Mouse (Mus musculus) myocyte (in vitro differentiated cells): ENCODE results near the gene Mertk. TPM values are rescaled to one million over a fixed set of nuclear protein-coding genes. Genes with fewer than 3 reads are reported as not detected.

Experiments
- H3K27me3 ChIP-seq: one replicate; pipeline ENCODE4 v1.6.1; 2011; ENCODE audit not compliant: control insufficient read depth, insufficient read depth, insufficient read length
- H3K36me3 ChIP-seq: one replicate; pipeline ENCODE4 v1.6.1; 2011; ENCODE audit not compliant: control insufficient read depth, insufficient read depth
- H3K4me2 ChIP-seq: one replicate; pipeline ENCODE4 v1.6.1; 2011; ENCODE audit warnings: low read depth, control low read depth
- H3K4me3 ChIP-seq: one replicate; pipeline ENCODE4 v1.5.1; 2011; ENCODE audit warnings: mild to moderate bottlenecking, control low read depth, moderate library complexity
- H3K79me2 ChIP-seq: one replicate; pipeline ENCODE4 v1.6.1; 2011; ENCODE audit not compliant: control insufficient read depth, insufficient read depth
- H3ac ChIP-seq: one replicate; pipeline ENCODE4 v1.6.1; 2011; ENCODE audit not compliant: control insufficient read depth, insufficient read length
- CEBPB ChIP-seq: IDR thresholded peaks from 2 replicates; pipeline ENCODE4 v1.6.1; 2011; ENCODE audit warnings: mild to moderate bottlenecking, moderate library complexity; ENCODE audit not compliant: poor library complexity, insufficient read depth, severe bottlenecking
- E2F4 ChIP-seq: IDR thresholded peaks from one replicate; pipeline ENCODE4 v1.6.1; 2011; ENCODE audit warnings: mild to moderate bottlenecking, control low read depth, moderate library complexity; ENCODE audit not compliant: insufficient read depth
- MAX ChIP-seq: IDR thresholded peaks from one replicate; pipeline ENCODE4 v1.6.1; 2011; ENCODE audit warnings: low read depth, mild to moderate bottlenecking, control low read depth
- MYOD1 ChIP-seq, 3 experiments: IDR thresholded peaks; one replicate each; pipeline ENCODE4 v1.6.1; 2011; ENCODE audit warnings: control low read depth in 2 of 3, low read depth in 2 of 3, mild to moderate bottlenecking in 2 of 3, moderate library complexity in 1 of 3; ENCODE audit not compliant: insufficient read length in 2 of 3, control insufficient read depth in 1 of 3
- MYOG ChIP-seq, 3 experiments: IDR thresholded peaks; one replicate each; pipeline ENCODE4 v1.6.1; 2011; ENCODE audit warnings: control low read depth in 2 of 3, low read depth in 2 of 3, mild to moderate bottlenecking in 2 of 3; ENCODE audit not compliant: insufficient read length in 2 of 3, control insufficient read depth in 1 of 3, insufficient read depth in 1 of 3
- POLR2A ChIP-seq: IDR thresholded peaks from one replicate; pipeline ENCODE4 v1.6.1; 2011; ENCODE audit warnings: low read depth, mild to moderate bottlenecking, control low read depth, moderate library complexity; ENCODE audit not compliant: insufficient read length
- POLR2AphosphoS2 ChIP-seq: IDR thresholded peaks from one replicate; pipeline ENCODE4 v1.6.1; 2011; ENCODE audit warnings: low read depth, control low read depth; ENCODE audit not compliant: insufficient read length
- REST ChIP-seq: IDR thresholded peaks from one replicate; pipeline ENCODE4 v1.6.1; 2011; ENCODE audit warnings: mild to moderate bottlenecking, control low read depth, moderate library complexity; ENCODE audit not compliant: insufficient read depth, insufficient read length
- SRF ChIP-seq: IDR thresholded peaks from one replicate; pipeline ENCODE4 v1.6.1; 2011; ENCODE audit warnings: low read depth; ENCODE audit not compliant: control insufficient read depth, insufficient read length
- TCF12 ChIP-seq: IDR thresholded peaks from one replicate; pipeline ENCODE4 v1.6.1; 2011; ENCODE audit warnings: mild to moderate bottlenecking, control low read depth; ENCODE audit not compliant: poor library complexity, insufficient read depth, severe bottlenecking
- TCF3 ChIP-seq: IDR thresholded peaks from one replicate; pipeline ENCODE4 v1.6.1; 2011; ENCODE audit warnings: low read depth, control low read depth; ENCODE audit not compliant: insufficient read length
- USF1 ChIP-seq: IDR thresholded peaks from one replicate; pipeline ENCODE4 v1.6.1; 2011; ENCODE audit warnings: low read depth, mild to moderate bottlenecking, control low read depth, moderate library complexity
- polyA plus RNA-seq: library from polyadenylated mRNA; unstranded; fragments of >200 nt; fragmentation: generic; extraction: Trizol; gene quantifications from one replicate; pipeline ENCODE4 v1.2.1, GENCODE M21; 2012; ENCODE audit warnings: missing spikeins

Mertk gene
- polyA plus RNA-seq, 1 experiment = 0.89 TPM

DNA sequence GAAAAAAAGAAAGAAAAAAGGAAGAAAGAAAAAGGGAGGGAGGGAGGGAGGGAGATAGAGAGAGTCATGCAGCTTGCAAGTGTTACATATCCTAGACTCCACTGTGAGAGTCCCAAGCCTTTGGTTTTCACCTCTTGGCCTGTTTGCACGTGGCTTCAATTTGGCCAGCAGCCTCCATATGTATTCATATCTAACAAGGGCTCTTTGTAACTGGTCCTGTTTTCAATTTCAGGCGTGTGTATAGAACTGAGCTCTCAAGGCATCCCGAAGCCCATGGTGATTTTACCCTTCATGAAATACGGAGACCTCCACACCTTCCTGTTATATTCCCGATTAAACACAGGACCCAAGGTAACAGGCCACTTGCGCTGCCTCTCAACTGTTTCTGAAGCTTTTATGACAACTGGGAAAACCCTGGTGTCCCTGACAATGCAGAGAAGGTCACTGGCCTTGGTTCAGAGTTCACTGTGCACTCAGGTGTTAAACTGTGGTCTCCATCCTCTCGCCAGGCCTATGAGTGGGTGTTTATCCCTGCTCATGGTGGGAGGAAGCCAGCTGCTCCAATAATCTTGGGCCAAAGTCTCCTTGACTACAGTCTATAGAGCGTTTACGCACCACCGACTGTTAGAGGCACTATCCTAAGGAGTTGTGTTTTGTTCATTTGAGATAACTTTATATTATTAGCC lies 85.0 kb downstream of the Mertk start:
- Histone ChIP-seq H3ac (no peak overlapping the region), H3K4me3 (no peak overlapping the region), H3K4me2 (no peak overlapping the region), H3K27me3 (no peaks in the 10 kb centered on the region), H3K79me2 (no peaks in the 10 kb centered on the region), H3K36me3 (no peaks in the 10 kb centered on the region)
- TF ChIP-seq REST (no peak), POLR2AphosphoS2 (no peak), TCF3 (no peak), CEBPB (no peak), E2F4 (no peak)

DNA sequence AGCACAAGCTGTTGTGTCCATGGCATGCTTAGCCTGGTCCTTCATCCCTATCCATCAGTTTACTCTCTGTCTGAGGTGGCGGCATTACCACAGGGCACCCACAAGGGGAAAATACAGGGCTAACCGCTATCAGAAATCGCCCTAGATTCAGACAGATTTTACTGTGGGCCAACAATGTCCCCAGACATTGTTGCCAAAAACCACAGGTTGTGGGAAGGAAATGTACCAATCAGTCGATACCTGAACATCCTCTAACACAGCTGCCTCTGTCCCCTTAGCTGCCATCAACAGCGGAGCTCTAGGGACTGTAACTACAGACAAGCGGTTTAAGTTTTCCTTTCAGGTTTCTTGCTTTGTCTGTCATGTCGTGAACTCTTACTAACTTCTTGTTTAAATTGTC lies 86.1 kb downstream of the Mertk start:
- H3K4me2 ChIP-seq = no peak overlapping the region
- H3K36me3 ChIP-seq = no peaks in the 10 kb centered on the region
- no peaks in the 10 kb centered on the region for H3K79me2 ChIP-seq
- no peak overlapping the region for H3K4me3 ChIP-seq
- H3K27me3 ChIP-seq = no peaks in the 10 kb centered on the region
- TF ChIP-seq TCF3 (no peak), MAX (no peak), USF1 (no peak), MYOG (IDR thresholded peaks at IDR 0.05; ENCODE audit: control insufficient read depth in 1 of 3, insufficient read depth in 1 of 3, insufficient read length in 2 of 3, low read depth in 2 of 3) (no peak), CEBPB (no peak), TCF12 (no peak), POLR2A (no peak), POLR2AphosphoS2 (no peak), SRF (no peak), E2F4 (no peak), REST (no peak), MYOD1 (IDR thresholded peaks at IDR 0.05; ENCODE audit: control insufficient read depth in 1 of 3, insufficient read length in 2 of 3, low read depth in 2 of 3) (no peak)
- no peak overlapping the region for H3ac ChIP-seq

DNA sequence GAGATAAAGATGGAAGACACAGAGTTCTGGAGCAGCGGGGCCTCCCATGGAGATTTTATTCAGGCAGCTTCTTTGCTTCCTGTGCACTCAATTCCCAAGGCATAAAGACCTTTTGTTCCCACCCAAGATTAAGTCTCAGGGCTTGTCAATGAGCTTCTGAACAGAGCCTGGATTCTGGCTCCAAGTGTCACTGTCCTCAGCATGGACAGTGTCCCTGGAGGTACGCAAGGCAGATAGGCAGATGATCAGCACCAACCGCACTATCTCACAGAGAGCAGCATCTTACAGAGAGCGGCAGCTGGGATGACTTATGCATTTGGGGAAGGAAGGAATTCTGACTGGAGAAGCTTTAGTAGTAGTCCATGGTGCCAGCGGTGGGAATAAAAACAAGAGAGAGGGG lies 87.6 kb downstream of the Mertk start:
- H3K79me2 ChIP-seq = no peaks in the 10 kb centered on the region
- no peak overlapping the region for H3ac ChIP-seq
- no peaks in the 10 kb centered on the region for H3K27me3 ChIP-seq
- H3K4me3 ChIP-seq = no peak overlapping the region
- H3K4me2 ChIP-seq = no peak overlapping the region
- TF ChIP-seq POLR2A (no peak), POLR2AphosphoS2 (no peak), E2F4 (no peak), USF1 (no peak), TCF3 (no peak), MYOG (IDR thresholded peaks at IDR 0.05; ENCODE audit: control insufficient read depth in 1 of 3, insufficient read depth in 1 of 3, insufficient read length in 2 of 3, low read depth in 2 of 3) (no peak), TCF12 (no peak)
- H3K36me3 ChIP-seq = no peaks in the 10 kb centered on the region

DNA sequence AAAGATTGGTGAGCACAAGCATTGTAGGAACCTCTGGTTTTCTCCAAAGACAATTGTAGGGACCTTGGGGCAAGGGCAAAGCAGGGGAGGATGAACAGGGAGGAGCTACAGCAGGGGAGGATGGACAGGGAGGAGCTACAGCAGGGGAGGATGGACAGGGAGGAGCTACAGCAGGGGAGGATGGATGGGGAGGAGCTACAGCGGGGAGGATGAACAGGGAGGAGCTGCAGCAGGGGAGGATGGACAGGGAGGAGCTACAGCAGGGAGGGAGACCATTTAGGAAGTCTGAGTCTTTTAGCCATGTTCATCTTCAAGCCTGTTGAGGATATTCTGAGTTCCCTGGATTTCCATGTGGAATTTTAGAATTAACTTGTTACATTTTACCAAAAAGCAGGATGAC lies 88.0 kb downstream of the Mertk start:
- Histone ChIP-seq H3K4me3 (no peak overlapping the region), H3K36me3 (no peaks in the 10 kb centered on the region), H3K27me3 (no peaks in the 10 kb centered on the region), H3K79me2 (no peaks in the 10 kb centered on the region), H3ac (no peak overlapping the region), H3K4me2 (no peak overlapping the region)
- TF ChIP-seq MAX (no peak), TCF3 (no peak), CEBPB (no peak), SRF (no peak), MYOG (IDR thresholded peaks at IDR 0.05; ENCODE audit: control insufficient read depth in 1 of 3, insufficient read depth in 1 of 3, insufficient read length in 2 of 3, low read depth in 2 of 3) (no peak), TCF12 (no peak), E2F4 (no peak), USF1 (no peak), REST (no peak), MYOD1 (IDR thresholded peaks at IDR 0.05; ENCODE audit: control insufficient read depth in 1 of 3, insufficient read length in 2 of 3, low read depth in 2 of 3) (no peak), POLR2AphosphoS2 (no peak), POLR2A (no peak)

DNA sequence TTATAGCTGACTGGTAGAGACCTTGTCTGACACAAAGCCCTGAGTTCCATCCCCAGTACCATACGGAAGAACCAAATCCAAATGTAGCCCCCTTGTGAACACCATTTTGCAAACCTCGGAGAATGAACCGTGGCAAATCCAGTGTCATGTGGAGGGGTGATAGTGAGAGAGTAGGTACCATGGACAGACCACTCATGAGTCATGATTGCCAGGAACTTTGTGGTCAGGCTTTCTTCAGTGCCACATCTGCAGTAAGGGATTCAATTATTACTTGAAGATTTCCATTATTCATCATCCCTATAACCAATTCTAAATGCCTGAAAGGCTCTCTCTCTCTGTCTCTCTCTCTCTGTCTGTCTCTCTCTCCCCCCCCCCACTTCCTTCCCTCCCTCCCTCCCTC lies 89.0 kb downstream of the Mertk start:
- no peaks in the 10 kb centered on the region for H3K79me2 ChIP-seq
- no peak overlapping the region for H3K4me3 ChIP-seq
- H3ac ChIP-seq = no peak overlapping the region
- H3K4me2 ChIP-seq = peak overlapping the region; percentile 25
- H3K36me3 ChIP-seq = no peaks in the 10 kb centered on the region
- TF ChIP-seq MYOG (IDR thresholded peaks at IDR 0.05; ENCODE audit: control insufficient read depth in 1 of 3, insufficient read depth in 1 of 3, insufficient read length in 2 of 3, low read depth in 2 of 3) (no peak), REST (peak; percentile 73), MAX (no peak), CEBPB (no peak), E2F4 (no peak), MYOD1 (IDR thresholded peaks at IDR 0.05; ENCODE audit: control insufficient read depth in 1 of 3, insufficient read length in 2 of 3, low read depth in 2 of 3) (no peak)
- no peaks in the 10 kb centered on the region for H3K27me3 ChIP-seq
